Mouse (Mus musculus) megakaryocyte, embryonic 14.5 days (primary cell): ENCODE data around the gene Arntl.

Experiments used
- FLI1 ChIP-seq: IDR thresholded peaks from 2 replicates; pipeline ENCODE4 v1.6.1; 2012; ENCODE audit warnings: low read length, inconsistent platforms, mixed read lengths
- GATA1 ChIP-seq: IDR thresholded peaks from 3 replicates; pipeline ENCODE4 v1.6.1; 2012; ENCODE audit warnings: mixed read lengths, low read length, inconsistent platforms, borderline replicate concordance

GRCm38 (mm10) chr7:113291741-113292140 is 84.5 kb downstream of the Arntl start:
- no peak for TF ChIP-seq GATA1
- no peak for TF ChIP-seq FLI1
